Mouse (Mus musculus): ENCODE measurements at regions not wholly inside any gene's neighbourhood (a gene's known extent, or its start where the extent isn't known, plus 50 kb on each side); places are given as distances from the start of the nearest gene placed in this dataset.

DNA sequence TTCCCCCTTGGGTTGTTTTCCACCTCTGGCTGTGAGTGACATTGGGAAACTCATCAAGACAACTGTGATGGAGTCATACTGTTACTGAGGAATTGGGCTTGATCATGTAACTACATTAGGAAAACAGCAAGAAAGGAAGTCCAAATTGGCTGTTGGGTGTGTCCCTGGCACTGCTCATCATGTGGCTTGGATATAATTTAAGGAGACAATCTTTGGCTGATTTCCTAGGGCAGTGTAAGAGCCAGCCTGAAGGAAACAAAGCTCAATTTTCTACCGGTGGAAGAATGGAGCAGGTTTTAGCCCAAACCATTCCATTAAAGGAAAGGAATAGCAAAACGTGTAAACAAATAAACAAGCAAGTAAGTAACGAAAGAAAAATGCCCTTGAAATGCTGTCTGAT is 310.4 kb downstream of the Gm10295 start:
- TF ChIP-seq CTCF (conservative IDR thresholded peaks at IDR 0.05; ENCODE audit: low read length), result no peak
- TF ChIP-seq POU5F1 (IDR thresholded peaks at IDR 0.05; ENCODE audit: borderline replicate concordance, low read length), result no peak
- no peak for TF ChIP-seq NANOG (IDR thresholded peaks at IDR 0.05; ENCODE audit: borderline replicate concordance, low read length)

Measured in E14TG2a.4 (cell line).